Mouse (Mus musculus): ENCODE measurements at regions not wholly inside any gene's neighbourhood (a gene's known extent, or its start where the extent isn't known, plus 50 kb on each side); places are given as distances from the start of the nearest gene placed in this dataset.

DNA sequence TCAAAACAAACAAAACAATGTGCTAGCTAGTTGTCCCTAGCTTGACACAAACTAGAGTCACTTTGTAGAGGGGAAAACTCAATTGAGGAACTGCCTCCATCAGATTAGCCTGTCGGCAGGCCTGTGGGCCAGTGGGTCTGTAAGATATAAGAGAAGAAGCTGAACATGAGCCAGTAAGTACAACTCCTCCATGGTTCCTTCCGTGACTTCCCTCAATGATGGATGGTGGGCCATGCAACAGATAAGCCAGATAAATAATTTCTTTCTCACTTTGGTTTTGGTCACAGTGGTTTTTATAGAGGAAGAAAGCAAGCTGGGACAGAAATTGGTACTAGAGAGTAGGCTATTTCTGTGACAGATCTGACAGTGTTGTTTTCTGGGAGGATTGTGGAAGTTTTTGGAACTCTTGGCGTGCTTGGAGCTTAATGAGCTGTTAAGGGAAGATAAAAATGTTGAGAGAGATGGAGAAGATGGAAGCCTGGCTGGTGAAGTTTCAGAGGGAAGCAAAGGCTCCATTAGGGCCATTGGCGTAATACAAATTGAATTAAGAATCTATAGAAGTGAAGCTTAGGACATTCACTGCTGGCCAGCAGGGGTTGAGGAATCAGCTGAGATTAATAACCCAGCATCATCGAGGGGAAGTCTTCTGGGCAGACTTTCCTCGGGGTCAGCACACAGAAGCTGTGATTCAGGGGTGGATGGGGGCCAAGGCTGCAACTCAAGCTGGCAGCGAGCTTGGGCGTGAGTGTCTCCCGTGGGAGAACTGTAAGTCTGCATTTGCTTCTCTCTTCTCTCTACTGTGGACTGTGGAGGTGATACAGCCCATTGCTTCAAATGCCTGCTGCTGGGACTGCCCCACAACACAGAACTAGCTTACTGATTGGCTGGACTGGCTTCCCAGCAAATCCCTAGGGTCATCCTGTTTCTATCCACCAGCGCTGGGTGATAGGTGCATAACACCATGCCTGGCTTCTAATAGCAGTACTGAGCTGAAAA lies 105.2 kb upstream of the Ptch1 start:
- Histone ChIP-seq H3K36me3 (ENCODE audit: control insufficient read depth, insufficient read depth, low read length) (no peaks in the 10 kb centered on the region), H3K27ac (replicated peaks; ENCODE audit: low read depth, low read length) (no peak overlapping the region), H3K9me3 (ENCODE audit: control insufficient read depth, low read length) (no peaks in the 10 kb centered on the region), H3K9ac (replicated peaks; ENCODE audit: low read length) (no peak overlapping the region), H3K4me3 (replicated peaks; ENCODE audit: low read depth, low read length) (no peak overlapping the region), H3K4me2 (ENCODE audit: low read length) (no peak overlapping the region), H3K4me1 (ENCODE audit: control insufficient read depth, insufficient read depth, low read length) (no peaks in the 10 kb centered on the region), H3K27me3 (ENCODE audit: control insufficient read depth, insufficient read depth, low read length) (no peaks in the 10 kb centered on the region)
- ATAC-seq (ENCODE audit: low FRiP score, low TSS enrichment): no peak
- 85% methylated on average over 10 of the region's 10 CpGs for WGBS
- DNase-seq: no peak

- no peak overlapping the region for H3K9ac ChIP-seq (replicated peaks; ENCODE audit: low read length)
- no peak overlapping the region for H3K4me3 ChIP-seq (replicated peaks; ENCODE audit: low read depth, low read length)
- no peaks in the 10 kb centered on the region for H3K27me3 ChIP-seq (ENCODE audit: control insufficient read depth, insufficient read depth, low read length)
- H3K27ac ChIP-seq (replicated peaks; ENCODE audit: low read depth, low read length): no peak overlapping the region
- DNase-seq (no peak), ATAC-seq (ENCODE audit: low FRiP score, low TSS enrichment) (no peak; the same call in 1 of the 2 replicates)
- H3K4me2 ChIP-seq (ENCODE audit: low read length): no peak overlapping the region
- H3K36me3 ChIP-seq (ENCODE audit: control insufficient read depth, insufficient read depth, low read length): no peaks in the 10 kb centered on the region
- no peaks in the 10 kb centered on the region for H3K4me1 ChIP-seq (ENCODE audit: control insufficient read depth, insufficient read depth, low read length)
- WGBS: 46% methylated on average over 4 of the region's 4 CpGs
- no peaks in the 10 kb centered on the region for H3K9me3 ChIP-seq (ENCODE audit: control insufficient read depth, low read length)
Measured at GRCm38 (mm10) chr13:63682341-63682740, 108.9 kb upstream of the Ptch1 start.

- no peak; the same call in 1 of the 2 replicates for ATAC-seq (ENCODE audit: low FRiP score, low TSS enrichment)
- DNase-seq: peak; percentile 53
- Histone ChIP-seq H3K4me3 (replicated peaks; ENCODE audit: low read depth, low read length) (no peak overlapping the region), H3K4me2 (ENCODE audit: low read length) (no peak overlapping the region), H3K27me3 (ENCODE audit: control insufficient read depth, insufficient read depth, low read length) (no peaks in the 10 kb centered on the region), H3K9ac (replicated peaks; ENCODE audit: low read length) (no peak overlapping the region), H3K36me3 (ENCODE audit: control insufficient read depth, insufficient read depth, low read length) (no peaks in the 10 kb centered on the region), H3K9me3 (ENCODE audit: control insufficient read depth, low read length) (no peaks in the 10 kb centered on the region), H3K27ac (replicated peaks; ENCODE audit: low read depth, low read length) (no peak overlapping the region), H3K4me1 (ENCODE audit: control insufficient read depth, insufficient read depth, low read length) (no peaks in the 10 kb centered on the region)
- 53% methylated on average over 5 of the region's 5 CpGs for WGBS
Measured at GRCm38 (mm10) chr13:63691974-63692373, 118.6 kb upstream of the Ptch1 start.

DNA sequence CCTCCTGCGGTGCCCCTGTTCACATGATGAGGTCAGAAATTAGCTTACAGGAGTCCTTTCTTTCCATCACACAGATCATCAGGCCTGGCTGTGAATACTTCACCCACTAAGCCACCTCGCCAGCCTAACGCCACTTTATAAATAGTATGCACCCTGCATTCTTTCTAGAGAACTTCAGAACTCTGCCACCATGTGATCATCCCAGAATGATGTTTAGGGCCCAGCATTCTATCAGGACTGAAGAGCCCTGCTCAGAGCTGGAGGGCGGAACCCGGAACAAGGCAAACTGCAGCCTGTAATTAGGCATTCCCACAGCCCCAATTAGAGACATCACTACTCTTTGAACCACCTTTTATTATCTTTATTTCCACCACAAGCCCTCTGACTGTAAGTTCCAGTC lies 120.2 kb upstream of the Ptch1 start:
- Histone ChIP-seq H3K4me1 (ENCODE audit: control insufficient read depth, insufficient read depth, low read length) (no peaks in the 10 kb centered on the region), H3K4me2 (ENCODE audit: low read length) (no peak overlapping the region), H3K36me3 (ENCODE audit: control insufficient read depth, insufficient read depth, low read length) (no peaks in the 10 kb centered on the region), H3K9me3 (ENCODE audit: control insufficient read depth, low read length) (no peaks in the 10 kb centered on the region), H3K9ac (replicated peaks; ENCODE audit: low read length) (no peak overlapping the region), H3K4me3 (replicated peaks; ENCODE audit: low read depth, low read length) (no peak overlapping the region), H3K27me3 (ENCODE audit: control insufficient read depth, insufficient read depth, low read length) (no peaks in the 10 kb centered on the region), H3K27ac (replicated peaks; ENCODE audit: low read depth, low read length) (no peak overlapping the region)
- no peak for DNase-seq
- no peak for ATAC-seq (ENCODE audit: low FRiP score, low TSS enrichment)
- 82% methylated on average over 5 of the region's 5 CpGs for WGBS

DNA sequence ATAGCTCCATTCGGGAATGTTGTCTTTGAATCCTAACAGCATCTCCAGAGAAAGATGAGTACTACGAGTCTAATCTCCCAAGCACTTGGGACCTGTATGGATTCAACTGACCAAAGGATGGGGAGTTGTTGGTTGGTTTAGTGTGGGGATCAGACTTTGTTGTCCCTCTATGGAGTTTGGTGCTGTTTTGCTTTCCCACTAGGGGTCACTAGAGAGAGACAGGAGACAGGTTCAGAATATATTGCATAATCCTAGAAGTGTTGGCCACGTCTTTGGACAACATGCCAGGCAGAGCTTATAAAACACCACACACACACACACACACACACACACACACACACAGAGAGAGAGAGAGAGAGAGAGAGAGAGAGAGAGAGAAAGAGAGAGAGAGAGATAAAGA lies 118.6 kb upstream of the Ercc6l2 start:
- Histone ChIP-seq H3K4me3 (replicated peaks; ENCODE audit: low read depth, low read length) (no peak overlapping the region), H3K27ac (replicated peaks; ENCODE audit: low read depth, low read length) (no peak overlapping the region), H3K36me3 (ENCODE audit: control insufficient read depth, insufficient read depth, low read length) (no peaks in the 10 kb centered on the region), H3K4me1 (ENCODE audit: control insufficient read depth, insufficient read depth, low read length) (0 out of 2 replicates have a peak, but pooled peaks cover 3% of the 10 kb centered on the region), H3K9ac (replicated peaks; ENCODE audit: low read length) (no peak overlapping the region), H3K27me3 (ENCODE audit: control insufficient read depth, insufficient read depth, low read length) (no peaks in the 10 kb centered on the region), H3K4me2 (ENCODE audit: low read length) (no peak overlapping the region), H3K9me3 (ENCODE audit: control insufficient read depth, low read length) (no peaks in the 10 kb centered on the region)
- DNase-seq (peak; percentile 38), ATAC-seq (ENCODE audit: low FRiP score, low TSS enrichment) (no peak)
- 67% methylated on average over 3 of the region's 3 CpGs for WGBS

GRCm38 (mm10) chr13:63699624-63700023 lies 115.4 kb upstream of the Ercc6l2 start:
- no peaks in the 10 kb centered on the region for H3K9me3 ChIP-seq (ENCODE audit: control insufficient read depth, low read length)
- ATAC-seq (ENCODE audit: low FRiP score, low TSS enrichment): no peak
- DNase-seq: no peak
- no peaks in the 10 kb centered on the region for H3K27me3 ChIP-seq (ENCODE audit: control insufficient read depth, insufficient read depth, low read length)
- WGBS: 74% methylated on average over 2 of the region's 2 CpGs
- H3K27ac ChIP-seq (replicated peaks; ENCODE audit: low read depth, low read length): no peak overlapping the region
- no peaks in the 10 kb centered on the region for H3K36me3 ChIP-seq (ENCODE audit: control insufficient read depth, insufficient read depth, low read length)
- H3K4me2 ChIP-seq (ENCODE audit: low read length): no peak overlapping the region
- H3K4me3 ChIP-seq (replicated peaks; ENCODE audit: low read depth, low read length): no peak overlapping the region
- H3K9ac ChIP-seq (replicated peaks; ENCODE audit: low read length): no peak overlapping the region
- 0 out of 2 replicates have a peak, but pooled peaks cover 3% of the 10 kb centered on the region for H3K4me1 ChIP-seq (ENCODE audit: control insufficient read depth, insufficient read depth, low read length)

- DNase-seq: no peak
- no peak for ATAC-seq (ENCODE audit: low FRiP score, low TSS enrichment)
- WGBS: 81% methylated on average over 3 of the region's 3 CpGs
- no peaks in the 10 kb centered on the region for H3K9me3 ChIP-seq (ENCODE audit: control insufficient read depth, low read length)
- H3K27ac ChIP-seq (replicated peaks; ENCODE audit: low read depth, low read length): no peak overlapping the region
- no peaks in the 10 kb centered on the region for H3K36me3 ChIP-seq (ENCODE audit: control insufficient read depth, insufficient read depth, low read length)
- H3K9ac ChIP-seq (replicated peaks; ENCODE audit: low read length): no peak overlapping the region
- H3K4me3 ChIP-seq (replicated peaks; ENCODE audit: low read depth, low read length): no peak overlapping the region
- 0 out of 2 replicates have a peak, but pooled peaks cover 3% of the 10 kb centered on the region for H3K4me1 ChIP-seq (ENCODE audit: control insufficient read depth, insufficient read depth, low read length)
- H3K27me3 ChIP-seq (ENCODE audit: control insufficient read depth, insufficient read depth, low read length): no peaks in the 10 kb centered on the region
- no peak overlapping the region for H3K4me2 ChIP-seq (ENCODE audit: low read length)
Measured at GRCm38 (mm10) chr13:63700747-63701146, 114.3 kb upstream of the Ercc6l2 start.

DNA sequence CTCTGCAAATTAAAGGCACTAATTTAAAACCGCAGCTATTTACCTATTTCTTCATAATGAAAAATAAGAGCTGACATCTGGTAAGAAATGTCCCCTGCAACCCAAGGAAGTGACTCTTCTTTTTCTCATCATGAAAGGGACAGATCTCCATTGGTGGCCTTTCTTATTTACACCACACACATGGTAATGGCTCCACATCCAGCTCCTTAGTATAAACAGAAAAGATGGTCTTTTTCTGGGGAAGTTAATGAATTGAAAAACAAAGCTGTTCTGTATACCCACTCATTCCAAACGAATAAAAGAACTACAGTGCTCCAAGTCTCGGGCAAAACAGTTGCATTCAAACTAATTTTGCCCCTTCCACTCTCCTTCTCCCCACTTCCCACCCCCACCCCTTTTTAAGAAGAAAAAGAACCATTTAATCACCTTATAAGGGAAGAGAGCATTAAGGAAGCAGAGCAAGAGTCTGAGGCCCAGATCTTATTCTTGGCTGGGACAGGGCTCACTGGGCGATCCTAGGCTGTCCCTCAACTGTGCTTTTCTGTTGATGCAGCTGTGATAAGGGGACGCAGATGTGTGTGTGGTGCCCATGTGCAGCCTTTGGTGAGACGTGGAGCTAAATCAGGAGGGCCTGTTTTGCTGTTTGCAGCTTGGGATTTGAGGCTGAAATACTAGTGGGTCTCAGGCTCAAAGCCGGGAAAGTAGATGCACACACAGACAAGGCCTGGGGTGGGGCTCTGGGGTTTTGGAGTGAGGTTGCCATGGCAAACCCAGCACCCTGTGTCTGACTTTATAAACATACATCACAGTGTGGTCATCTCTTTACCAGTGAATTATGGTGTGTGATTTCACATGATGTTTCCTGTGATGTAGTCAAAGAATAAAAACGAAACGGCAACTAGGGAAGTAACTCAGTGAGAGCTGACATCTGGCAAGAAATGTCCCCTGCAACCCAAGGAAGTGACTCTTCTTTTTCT lies 113.6 kb upstream of the Ercc6l2 start:
- ATAC-seq (ENCODE audit: low FRiP score, low TSS enrichment) (no peak), DNase-seq (no peak)
- Histone ChIP-seq H3K4me3 (replicated peaks; ENCODE audit: low read depth, low read length) (no peak overlapping the region), H3K36me3 (ENCODE audit: control insufficient read depth, insufficient read depth, low read length) (no peaks in the 10 kb centered on the region), H3K27ac (replicated peaks; ENCODE audit: low read depth, low read length) (no peak overlapping the region), H3K9ac (replicated peaks; ENCODE audit: low read length) (no peak overlapping the region), H3K27me3 (ENCODE audit: control insufficient read depth, insufficient read depth, low read length) (no peaks in the 10 kb centered on the region), H3K4me1 (ENCODE audit: control insufficient read depth, insufficient read depth, low read length) (0 out of 2 replicates have a peak, but pooled peaks cover 3% of the 10 kb centered on the region), H3K9me3 (ENCODE audit: control insufficient read depth, low read length) (no peaks in the 10 kb centered on the region), H3K4me2 (ENCODE audit: low read length) (no peak overlapping the region)
- 43% methylated on average over 9 of the region's 9 CpGs for WGBS

Measured in midbrain, embryonic 14.5 days (tissue).